Mouse (Mus musculus) embryo, embryonic 10 days (tissue): Measurements from ENCODE around the gene Anxa2.
A peak's percentile ranks its signal among the peaks of the same experiment; 100 is the strongest.

Experiments
- DNase-seq: peaks from one replicate; pipeline ENCODE4 v3.0.0-alpha.2; 2015; ENCODE audit warnings: low spot score

Anxa2 gene

DNA sequence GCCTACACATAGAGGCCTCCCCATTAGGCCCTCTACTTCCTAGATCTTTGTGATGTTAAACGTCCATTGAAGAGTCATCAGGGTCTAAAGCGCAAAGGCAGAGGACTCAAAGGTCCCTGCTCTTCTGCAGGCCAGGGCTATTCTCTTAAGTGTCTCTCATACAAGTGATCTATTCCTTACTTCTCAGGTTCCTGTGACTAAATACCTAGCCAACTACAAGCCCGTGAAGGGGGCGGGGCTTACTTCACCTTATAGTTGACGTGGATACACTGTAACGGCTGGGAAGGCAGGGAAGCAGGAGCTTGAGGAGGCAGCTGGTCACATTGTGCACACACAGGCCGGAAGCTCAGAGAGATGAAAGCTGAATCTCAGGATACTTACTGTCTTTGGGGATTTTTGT is 6.5 kb downstream of the Anxa2 start:
- no peak for DNase-seq

GRCm38 (mm10) chr9:69463046-69463445 is 9.6 kb downstream of the Anxa2 start:
- DNase-seq, result no peak

- DNase-seq, result no peak
These were observed 10.8 kb downstream of the Anxa2 start for GRCm38 (mm10) chr9:69464109-69464756.

GRCm38 (mm10) chr9:69466098-69466497 is 12.7 kb downstream of the Anxa2 start:
- no peak for DNase-seq

DNA sequence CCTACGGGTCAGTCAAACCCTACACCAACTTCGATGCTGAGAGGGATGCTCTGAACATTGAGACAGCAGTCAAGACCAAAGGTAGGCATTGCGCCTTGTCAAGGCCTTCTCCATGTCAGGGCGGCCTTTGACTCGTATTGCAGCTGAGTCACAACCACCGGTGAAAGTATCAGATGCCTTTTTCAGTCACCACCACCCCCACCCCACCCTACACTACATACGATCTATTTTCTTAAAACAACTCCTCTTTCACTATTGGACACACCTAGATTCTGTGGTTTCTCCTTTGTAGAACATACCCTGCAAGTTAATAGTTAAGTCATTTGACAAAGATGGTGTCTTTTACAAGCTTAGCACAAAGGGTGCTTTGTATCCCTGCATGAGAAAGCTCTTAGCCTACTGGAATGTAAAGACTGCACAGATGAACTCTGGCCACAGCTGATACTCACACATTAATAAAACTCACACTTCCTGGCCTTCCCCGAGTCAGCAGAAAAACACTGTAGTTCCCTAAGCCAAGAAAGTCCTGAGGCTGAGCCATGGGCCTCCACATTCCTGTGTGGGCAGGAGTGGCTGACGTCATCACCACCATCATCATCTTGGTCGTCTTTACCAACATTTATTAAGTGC is 14.0 kb downstream of the Anxa2 start:
- DNase-seq, result no peak

DNA sequence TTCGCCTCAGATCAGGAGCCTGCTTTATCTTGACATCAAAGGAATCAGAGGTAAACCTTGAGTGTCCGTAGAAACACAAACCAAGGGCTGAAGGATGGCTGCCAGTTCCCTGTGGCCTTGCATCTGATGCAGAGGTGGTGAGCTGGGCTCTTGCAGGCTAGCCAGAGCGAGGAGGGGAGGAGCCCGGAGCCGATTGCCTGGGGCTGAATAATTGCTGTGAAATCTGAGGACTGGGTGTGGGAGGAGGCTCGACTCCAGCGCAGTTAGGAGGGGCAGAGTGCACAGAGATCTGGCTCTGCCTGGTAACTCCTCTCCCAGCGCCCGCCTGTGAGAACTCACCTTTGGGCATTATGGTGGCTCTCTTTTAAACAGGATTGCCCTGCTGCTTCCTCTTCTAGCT is 15.6 kb downstream of the Anxa2 start:
- DNase-seq, result peak; percentile 89

GRCm38 (mm10) chr9:69470362-69470761 is 16.9 kb downstream of the Anxa2 start:
- DNase-seq, result no peak

DNA sequence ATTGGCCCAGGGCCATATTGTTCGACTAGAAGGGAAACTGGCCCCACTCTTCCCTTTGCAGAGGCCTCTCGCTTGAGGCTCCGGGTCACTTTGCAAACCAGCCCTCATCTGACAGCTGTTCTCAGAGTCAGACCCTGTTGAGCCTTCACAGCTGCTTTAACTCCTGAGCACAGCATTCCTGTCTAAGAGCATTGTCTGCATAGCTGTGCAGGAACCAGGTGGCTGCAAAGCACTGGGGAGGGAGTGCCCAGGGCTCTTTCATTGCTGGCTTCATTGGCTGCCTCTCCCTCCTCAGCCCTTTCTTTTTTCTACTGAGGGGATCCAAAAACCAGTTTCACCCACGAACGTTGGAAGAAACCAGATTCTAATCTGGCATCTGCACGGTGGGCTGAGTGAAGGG is 17.5 kb downstream of the Anxa2 start:
- DNase-seq, result peak; percentile 72

GRCm38 (mm10) chr9:69472724-69473123 is 19.3 kb downstream of the Anxa2 start:
- no peak for DNase-seq

GRCm38 (mm10) chr9:69475873-69476272 is 22.5 kb downstream of the Anxa2 start:
- no peak for DNase-seq

- DNase-seq, result no peak
These were observed 23.9 kb downstream of the Anxa2 start for GRCm38 (mm10) chr9:69477195-69477823.

DNA sequence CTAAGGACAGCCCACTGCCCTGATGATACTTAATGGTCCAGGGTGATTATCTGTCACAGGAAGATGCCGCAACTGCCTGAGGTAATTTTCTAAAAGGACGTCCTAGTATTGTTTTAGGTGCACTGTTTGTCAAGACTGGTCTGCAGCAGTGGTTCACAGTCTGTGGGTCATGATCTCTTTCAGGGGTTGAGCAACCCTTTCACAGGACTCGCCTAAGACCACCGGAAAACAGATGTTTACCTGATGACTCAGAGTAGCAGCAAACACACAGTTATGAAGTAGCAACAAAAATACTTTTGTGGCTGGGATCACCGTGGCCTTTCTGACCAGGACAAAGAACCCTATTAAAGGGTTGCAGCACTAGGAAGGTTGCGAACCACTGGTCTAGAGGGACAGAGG is 24.4 kb downstream of the Anxa2 start:
- DNase-seq, result no peak

DNA sequence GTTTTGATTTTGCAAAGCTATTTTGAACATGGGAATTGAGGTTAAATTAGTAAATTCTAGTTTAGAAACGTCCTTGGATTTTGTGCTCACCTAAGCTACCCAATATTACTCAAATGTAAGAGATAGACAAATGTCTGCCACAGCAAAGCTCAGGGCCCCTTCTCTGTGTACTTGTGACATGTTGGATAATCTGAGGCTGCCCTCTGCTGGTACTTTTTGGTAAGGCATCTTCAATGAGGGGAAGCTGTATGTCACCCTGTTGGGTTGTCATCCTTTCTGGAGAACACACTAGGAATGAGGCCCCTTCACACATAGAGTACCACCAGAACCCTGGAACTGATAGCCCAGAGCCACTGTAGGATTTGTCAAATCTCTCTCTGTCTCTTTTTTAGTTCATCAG is 26.9 kb downstream of the Anxa2 start:
- peak; percentile 84 for DNase-seq

DNA sequence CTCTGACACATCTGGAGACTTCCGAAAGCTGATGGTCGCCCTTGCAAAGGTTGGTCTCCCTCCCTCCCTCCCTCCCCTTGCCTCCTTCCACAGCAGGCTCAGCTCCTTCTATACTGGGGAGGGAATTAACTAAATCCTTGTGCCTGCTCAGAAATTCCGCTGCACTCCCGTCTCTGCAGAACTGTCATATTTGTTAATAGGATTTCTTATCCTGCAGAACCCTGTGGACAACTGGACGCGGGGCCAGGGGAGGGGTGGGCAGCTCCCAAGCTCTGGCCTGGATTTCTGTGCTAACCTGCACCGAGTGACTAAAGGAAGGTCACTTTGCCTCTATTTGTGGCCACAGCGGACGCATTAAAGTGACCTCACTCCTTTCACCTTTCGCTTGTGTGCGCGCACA is 30.4 kb downstream of the Anxa2 start:
- no peak for DNase-seq

GRCm38 (mm10) chr9:69486140-69486539 is 32.7 kb downstream of the Anxa2 start:
- DNase-seq, result no peak

DNA sequence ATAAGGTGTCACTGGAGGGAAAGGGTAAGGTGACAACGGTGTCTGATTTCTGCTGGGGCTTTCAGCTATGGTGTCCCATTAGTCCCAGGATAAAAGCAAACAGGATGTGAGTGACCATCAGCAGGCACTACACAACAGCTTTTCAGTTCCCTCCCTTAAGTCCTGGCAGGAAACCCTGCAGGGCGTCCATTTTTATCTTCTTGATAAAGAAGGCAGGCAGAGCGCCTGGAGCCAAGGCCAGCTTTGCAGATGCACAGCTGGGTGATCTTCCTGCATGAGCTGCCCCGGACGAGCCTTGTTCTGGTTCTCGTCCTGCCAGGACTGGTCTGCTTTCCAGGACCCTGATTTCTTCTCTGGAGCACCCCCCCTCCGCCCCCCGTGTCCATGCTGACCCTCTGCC is 35.1 kb downstream of the Anxa2 start:
- no peak for DNase-seq

- DNase-seq, result peak; percentile 75
These were observed 35.6 kb downstream of the Anxa2 start for GRCm38 (mm10) chr9:69488972-69489371.

GRCm38 (mm10) chr9:69492809-69493208 is 39.4 kb downstream of the Anxa2 start:
- no peak for DNase-seq

- peak; percentile 85 for DNase-seq
These were observed 49.1 kb downstream of the Anxa2 start for GRCm38 (mm10) chr9:69502504-69502903.

GRCm38 (mm10) chr9:69505611-69506010 is 52.2 kb downstream of the Anxa2 start:
- peak; percentile 63 for DNase-seq

- no peak for DNase-seq
These were observed 53.8 kb downstream of the Anxa2 start for GRCm38 (mm10) chr9:69507206-69507605.

DNA sequence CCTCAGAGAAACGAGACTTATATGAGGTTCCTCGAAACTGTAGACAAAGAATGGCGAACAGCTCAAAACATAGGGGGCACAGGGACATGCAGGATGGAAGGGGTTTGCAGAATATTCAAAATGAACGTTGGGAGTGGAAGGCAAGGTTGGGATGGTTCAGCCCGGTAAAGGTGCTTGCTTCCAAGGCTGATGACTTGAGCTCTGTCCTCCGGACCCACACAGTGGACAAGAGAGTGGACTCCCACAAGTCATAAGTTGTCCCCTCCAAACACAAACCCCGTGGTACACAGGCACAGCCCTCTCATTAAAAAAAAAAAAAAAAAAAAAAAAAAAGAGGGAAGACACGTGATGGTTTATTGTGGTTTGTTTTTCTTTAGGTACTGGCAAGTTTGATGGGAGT is 54.6 kb downstream of the Anxa2 start:
- DNase-seq, result no peak

- peak; percentile 23 for DNase-seq
These were observed 58.6 kb downstream of the Anxa2 start for GRCm38 (mm10) chr9:69511881-69512590.
